Mouse (Mus musculus) adrenal gland, postnatal 14 days (tissue): Measurements from ENCODE around the gene Sqor. TPM values are rescaled to one million over a fixed set of nuclear protein-coding genes. Genes with fewer than 3 reads are reported as not detected.

Experiments used
- DNase-seq: peaks from one replicate; pipeline ENCODE4 v3.0.0; 2021; ENCODE audit warnings: mixed read lengths
- long read RNA-seq, 2 experiments: library from polyadenylated mRNA; stranded (forward); transcript quantifications; one replicate each; pipeline ENCODE4 v2.0.0; 2021
- total RNA-seq: library from RNA; stranded (reverse); gene quantifications from 2 replicates; pipeline ENCODE4 v1.2.3, GENCODE M21; 2021

The Sqor gene
- total RNA-seq, result 62.9 and 74.3 TPM in 2 replicates
- long read RNA-seq, experiment 1, transcript Sqor-201 (10 exons, 1,804 nt), result major isoform, 38 of 44 reads
- long read RNA-seq, experiment 1, partial matches to known transcripts, result 1 of 44 reads
- long read RNA-seq, experiment 1, other reads (novel, unspliced or antisense), result 5 of 44 reads
- long read RNA-seq, experiment 2, transcript Sqor-201 (10 exons, 1,804 nt), result major isoform, 30 of 41 reads
- long read RNA-seq, experiment 2, partial matches to known transcripts, result 10 of 41 reads
- long read RNA-seq, experiment 2, other reads (novel, unspliced or antisense), result 1 of 41 reads

DNA sequence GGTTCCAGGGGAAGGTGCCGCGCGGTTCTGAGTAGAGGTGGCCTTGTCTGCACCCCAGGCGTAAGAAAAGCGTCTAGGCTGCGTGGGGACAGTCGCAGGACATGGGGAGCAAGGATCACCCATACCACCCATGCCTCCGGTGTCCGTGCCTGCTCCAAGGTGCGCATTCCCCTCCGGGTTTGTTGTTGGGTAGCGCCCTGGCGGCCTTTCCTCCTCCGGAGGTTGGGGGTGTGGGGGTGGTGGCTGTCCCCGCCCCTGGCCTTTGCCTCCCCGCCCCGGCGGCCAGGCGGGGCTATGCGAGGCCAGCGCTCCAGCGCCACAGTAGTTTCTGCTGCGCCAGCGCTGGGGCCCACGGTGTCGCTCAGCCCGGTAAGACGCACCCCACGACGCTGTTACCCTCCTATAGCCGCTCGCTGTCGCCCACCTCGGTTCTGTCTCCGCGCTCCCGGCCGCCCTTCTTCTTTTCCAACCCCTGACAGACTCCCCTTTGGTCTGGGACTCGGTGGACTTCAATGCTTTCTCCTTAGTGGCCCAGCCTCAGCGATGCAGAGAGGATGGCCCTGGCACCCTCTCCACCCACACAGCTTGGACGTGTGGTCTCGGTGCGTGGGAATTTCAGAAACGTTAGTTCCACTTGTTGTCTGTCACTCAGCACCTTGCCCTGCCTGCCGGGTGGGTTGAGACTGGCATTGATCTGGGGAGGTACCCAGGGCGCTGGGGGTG lies at the start of gene Sqor:
Gene Sqor, plus strand, starts transcription at position 167 of the 723 bp plus-strand sequence.
- DNase-seq, result peak; percentile 90

DNA sequence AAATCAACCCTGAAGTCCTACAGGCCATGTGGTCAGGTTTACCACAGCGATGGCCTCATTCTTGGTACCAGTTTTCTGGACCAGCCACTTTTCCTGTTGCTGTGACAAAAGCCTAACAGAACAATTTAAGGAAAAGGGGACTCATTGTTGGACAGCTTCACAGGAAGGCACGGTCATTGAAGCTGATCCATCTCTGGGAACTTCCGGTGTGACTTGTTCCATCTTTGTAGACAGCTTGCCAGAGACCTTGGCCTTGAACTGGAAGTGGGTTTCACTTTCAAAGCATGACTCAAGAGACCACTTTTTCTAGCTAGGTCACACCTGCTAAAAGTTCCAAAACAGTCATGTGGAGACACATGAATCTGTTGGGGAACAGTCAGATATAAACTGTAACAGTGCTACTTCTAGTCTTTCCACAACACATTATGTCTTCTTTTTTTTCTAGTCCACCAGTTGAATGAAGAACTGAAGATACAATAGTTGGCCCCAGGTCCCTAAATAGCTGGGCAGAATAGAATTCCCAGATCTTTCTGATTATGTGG lies 48.7 kb upstream of the Sqor start:
- DNase-seq, result no peak

DNA sequence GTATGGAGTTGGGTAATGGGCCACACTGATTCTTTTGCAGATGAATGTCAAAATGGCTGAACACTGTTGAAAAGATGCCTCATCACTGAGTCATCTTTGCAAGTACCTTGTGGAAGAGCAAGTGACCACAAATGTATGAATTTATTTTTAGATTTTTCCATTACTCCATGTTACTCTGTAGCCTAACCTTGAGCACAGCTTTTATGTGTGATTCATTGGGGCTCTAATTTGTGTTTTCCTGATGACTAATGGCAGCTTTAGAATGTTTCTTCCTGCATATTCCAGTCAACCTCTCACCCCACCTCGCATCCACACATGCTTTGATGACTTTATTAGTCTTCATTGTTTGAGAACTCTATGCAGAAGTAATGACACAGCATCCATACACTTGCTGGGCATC lies 45.8 kb upstream of the Sqor start:
- no peak for DNase-seq

DNA sequence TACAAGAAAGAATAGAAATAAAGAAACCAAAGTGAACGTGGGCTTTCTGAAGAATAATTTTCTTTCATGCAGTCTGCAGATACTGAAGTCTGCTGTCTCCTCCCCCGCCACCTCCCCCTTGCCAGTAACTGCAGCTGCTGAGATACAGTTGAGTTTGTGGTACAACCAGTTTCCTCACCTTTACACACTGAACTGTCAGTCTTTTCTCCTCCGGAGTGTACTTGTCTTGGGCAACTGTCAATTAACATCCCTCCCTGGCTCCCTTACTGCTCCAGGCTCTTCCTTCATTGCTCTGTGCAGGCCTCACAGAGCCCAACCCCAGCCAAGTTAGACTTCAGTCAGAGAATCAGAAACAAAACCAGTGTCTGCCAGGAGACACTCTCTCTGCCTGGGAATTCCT lies 44.5 kb upstream of the Sqor start:
- DNase-seq, result no peak

- DNase-seq, result peak; percentile 76
Measured at GRCm38 (mm10) chr2:122725604-122726003, 39.4 kb upstream of the Sqor start.

DNA sequence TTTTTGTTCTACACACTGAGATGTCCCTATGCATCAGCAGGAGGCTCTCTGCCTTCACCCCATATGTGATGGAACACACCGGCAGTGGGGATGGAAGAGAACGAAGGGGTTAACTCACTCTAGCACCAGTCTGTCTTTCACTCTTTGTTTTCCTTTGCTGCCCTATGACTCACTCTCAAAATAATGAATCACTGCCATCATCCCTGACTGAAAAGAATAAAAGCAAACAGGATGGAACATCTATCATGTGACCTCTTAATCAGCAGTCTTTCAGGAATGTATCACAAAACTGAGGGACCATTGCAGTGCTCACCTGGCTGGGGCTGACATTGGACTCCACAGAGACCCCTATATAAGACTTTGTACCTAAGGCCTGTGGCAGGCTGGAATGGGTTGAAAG lies 33.6 kb upstream of the Sqor start:
- DNase-seq, result no peak

GRCm38 (mm10) chr2:122737894-122738830 lies 26.9 kb upstream of the Sqor start, which contains the start of gene Bloc1s6:
TSS of gene Bloc1s6 (plus strand) at chr2:122738503.
- DNase-seq, result peak; percentile 93

GRCm38 (mm10) chr2:122739023-122739422 lies 26.0 kb upstream of the Sqor start:
- DNase-seq, result no peak

DNA sequence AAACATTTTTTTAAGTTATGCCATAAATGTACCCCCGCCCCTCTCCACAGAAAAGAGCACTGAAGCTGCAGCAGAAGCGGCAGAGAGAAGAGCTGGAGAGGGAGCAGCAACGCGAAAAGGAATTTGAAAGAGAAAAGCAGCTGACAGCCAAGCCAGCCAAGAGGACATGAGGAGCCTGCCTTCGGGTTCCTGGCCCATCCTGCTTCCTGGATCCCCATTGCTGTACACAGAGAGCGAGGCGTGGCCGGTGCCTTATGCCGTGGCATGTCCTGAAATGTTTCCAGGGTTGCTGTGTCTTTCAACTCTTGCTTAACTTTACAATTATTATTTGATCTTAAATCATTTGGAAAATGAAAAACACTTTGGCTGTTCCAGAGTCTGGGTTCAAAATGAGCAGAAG lies 18.6 kb upstream of the Sqor start:
- DNase-seq, result no peak

DNA sequence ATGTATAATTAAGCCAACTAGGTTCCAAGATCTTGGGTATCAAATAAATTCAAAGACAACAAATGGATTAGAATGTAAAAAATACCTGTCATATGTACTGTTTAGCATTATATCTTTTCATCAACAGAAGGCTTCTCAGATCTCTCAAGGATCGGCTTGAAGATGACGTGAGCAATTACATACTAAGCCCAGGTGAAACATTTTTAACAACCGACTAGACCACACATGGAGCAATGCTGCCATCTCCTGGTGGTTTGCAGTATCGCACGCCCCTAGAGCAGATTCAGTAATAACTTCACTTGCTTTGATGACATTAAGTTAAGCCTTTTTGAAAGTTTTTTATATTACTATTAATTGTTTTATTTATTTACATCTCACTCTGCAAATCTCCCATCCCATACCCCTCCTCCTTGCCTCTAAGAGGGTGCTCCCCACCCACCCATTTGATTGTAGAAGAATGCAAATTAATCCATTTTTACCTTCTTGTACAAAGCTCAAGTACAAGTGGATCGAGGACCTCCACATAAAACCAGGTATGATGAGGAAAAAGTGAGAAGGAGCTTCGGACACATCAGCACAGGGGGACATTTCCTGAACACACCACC lies 11.2 kb upstream of the Sqor start:
- peak; percentile 71 for DNase-seq

GRCm38 (mm10) chr2:122759791-122760190 lies 5.2 kb upstream of the Sqor start:
- DNase-seq, result no peak

DNA sequence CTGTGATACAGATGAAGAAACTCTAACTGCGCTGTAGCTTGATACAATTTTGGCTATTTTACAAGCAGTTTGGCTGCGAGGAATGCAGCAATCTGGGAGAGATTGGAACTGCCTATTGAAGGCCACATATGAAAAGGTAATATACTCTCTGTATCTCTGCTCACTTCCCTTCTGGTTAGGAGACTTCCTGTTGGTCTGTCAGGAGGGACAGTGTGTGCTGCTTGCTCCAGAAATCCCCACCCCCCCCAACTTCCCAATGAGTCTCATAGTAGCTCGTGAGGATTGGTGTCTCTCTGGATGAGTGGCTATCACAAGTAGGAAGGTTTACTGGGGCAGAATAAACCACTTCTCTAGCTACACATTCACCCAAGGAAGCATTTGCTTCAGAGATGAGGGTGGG lies 2.0 kb upstream of the Sqor start:
- no peak for DNase-seq

- no peak for DNase-seq
Measured at GRCm38 (mm10) chr2:122764526-122764925, 511 bp upstream of the Sqor start.

DNA sequence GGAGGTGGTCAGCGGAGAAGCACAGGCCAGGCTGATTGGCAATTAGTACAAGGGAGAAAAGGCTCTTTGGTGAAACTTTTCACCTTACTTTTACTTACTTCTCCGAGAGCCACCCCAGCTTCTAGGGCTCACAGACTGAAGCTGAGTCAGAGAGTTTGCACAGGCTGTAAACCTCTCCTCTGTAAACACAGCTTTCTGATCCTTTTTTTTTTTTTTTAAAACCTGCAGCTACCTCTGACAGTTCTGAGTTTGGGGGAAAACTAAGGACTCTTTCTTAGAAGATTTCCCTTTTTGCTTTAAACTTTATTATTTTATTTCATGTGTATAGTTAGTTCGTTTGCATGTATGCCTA lies 733 bp downstream of the Sqor start:
- no peak for DNase-seq

GRCm38 (mm10) chr2:122771002-122771401 lies 6.0 kb downstream of the Sqor start:
- DNase-seq, result peak; percentile 15

GRCm38 (mm10) chr2:122772899-122773298 lies 7.9 kb downstream of the Sqor start:
- DNase-seq, result no peak

DNA sequence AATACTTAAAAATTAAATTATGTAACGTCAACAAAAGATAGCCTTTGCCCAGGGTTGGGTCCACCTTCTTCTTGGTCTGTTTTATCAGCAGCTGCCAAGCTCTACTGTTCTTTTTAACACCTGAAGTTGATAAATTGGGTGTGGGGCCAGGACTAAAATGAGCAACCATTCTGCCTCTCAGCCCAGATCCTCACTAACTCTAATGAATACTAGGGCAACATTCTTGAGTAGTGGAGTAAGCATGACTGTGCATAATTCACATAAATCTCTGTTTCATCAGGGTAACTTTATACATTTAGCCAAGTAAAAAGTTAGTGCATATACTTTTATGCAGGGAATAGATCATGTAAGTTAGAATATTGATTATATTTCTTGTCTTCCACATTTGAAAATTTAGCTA lies 10.5 kb downstream of the Sqor start:
- no peak for DNase-seq

GRCm38 (mm10) chr2:122776823-122777222 lies 11.8 kb downstream of the Sqor start:
- no peak for DNase-seq

GRCm38 (mm10) chr2:122779967-122780366 lies 14.9 kb downstream of the Sqor start:
- no peak for DNase-seq

DNA sequence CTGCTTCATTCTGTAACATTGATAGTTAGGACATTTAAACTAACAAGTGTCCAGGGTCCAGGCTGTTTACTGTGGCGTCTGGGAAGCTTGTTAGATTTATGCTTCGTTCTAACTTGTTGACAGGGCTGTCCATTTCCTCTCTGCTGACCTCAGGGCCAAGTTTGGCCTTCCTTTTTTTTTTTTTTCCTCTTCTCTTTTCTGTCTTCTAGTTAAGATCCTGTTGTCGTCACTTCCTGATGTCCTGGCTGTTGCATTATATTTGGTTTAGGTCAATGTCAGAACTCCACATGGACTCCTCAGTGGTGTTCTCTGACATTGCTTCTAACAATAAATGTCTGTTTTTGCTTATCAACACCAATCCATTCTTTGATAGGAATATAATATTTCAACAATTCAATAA lies 15.4 kb downstream of the Sqor start:
- DNase-seq, result no peak

GRCm38 (mm10) chr2:122781590-122782356 lies 16.7 kb downstream of the Sqor start:
- DNase-seq, result no peak
